Mouse (Mus musculus) ovary, postnatal 36 days (tissue): ENCODE results near the gene Olfml2a.
"Not testable (repeated sequence)": the region's sequence is repeated elsewhere in the genome, so short reads cannot be mapped to it uniquely, and the experiment has no call there.

Experiments
- DNase-seq: peaks from one replicate; pipeline ENCODE4 v3.0.0; 2022; ENCODE audit warnings: low spot score, mixed read lengths

Olfml2a gene

DNA sequence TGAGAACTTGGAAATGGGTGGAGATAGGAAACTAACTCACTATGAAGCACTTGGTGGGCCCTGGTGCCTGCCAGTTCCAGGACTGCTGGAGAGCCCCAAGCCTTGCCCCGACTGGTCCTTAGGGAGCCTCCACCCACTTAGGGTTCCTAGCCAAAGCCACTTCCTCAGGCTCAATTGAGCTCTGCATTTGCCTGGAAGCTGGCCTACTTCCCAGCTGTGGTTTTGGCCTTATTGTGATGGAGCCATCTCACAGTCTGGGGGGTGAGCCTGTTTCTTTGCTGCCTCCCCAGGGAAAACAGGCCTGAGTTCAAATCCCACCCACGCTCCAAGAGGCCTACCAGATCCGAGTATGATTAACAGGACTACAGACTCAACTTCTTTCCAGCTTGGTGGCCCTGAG lies 54.8 kb downstream of the Olfml2a start:
- DNase-seq, result no peak

DNA sequence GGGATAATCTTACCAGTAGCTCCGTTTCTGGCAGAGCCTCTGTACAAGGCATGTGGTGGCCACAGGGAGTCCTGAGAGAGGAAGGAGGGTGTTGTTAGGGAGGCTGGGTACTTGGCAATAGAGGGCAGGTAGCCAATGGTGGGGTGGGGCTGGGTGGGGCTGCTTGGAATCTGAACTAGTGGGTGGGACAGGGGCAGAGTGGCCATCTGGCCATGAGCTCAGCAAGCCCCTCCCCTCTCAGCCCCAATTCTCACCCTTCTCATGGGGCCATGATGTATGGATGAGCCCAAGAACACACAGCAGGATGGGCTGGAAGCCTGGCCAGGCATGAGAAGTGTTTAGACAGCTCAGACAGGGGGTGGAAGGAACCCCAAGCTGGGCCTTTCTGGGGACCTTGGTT lies 55.6 kb downstream of the Olfml2a start:
- DNase-seq, result no peak

DNA sequence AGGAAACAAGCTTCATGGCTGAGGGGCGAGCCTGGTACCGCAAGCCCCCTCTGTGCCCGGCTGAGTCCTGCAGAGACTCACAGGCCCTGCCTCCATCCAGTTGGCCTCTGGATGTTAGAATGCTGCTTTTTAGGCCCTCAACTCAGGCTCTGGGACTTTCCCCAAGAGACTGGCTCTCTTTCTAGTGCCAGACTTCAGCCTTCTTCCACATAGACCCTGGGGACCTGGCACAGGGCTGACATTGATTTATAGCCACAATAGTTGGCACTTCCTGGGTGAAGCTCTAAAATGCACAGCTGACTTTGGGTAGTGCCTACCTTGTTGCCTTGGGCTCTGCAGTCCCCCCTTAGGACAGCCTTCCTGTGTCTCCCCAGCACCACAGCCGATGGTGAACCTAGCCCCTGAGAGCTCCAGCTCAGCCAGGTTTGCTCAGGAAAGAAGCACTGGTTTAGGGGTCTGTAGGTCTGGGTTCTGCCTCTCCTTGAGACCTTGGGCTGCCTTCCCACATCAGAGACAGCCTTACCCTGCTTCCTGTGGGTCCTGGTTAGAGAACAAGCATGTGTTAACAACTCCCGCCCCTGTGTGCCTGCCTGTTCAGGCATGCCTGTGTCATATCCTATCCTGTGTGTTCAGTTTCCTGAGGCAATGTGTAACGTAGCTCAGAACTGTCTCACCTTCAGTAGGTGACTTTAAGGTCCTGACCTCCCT lies 56.2 kb downstream of the Olfml2a start:
- no peak for DNase-seq

DNA sequence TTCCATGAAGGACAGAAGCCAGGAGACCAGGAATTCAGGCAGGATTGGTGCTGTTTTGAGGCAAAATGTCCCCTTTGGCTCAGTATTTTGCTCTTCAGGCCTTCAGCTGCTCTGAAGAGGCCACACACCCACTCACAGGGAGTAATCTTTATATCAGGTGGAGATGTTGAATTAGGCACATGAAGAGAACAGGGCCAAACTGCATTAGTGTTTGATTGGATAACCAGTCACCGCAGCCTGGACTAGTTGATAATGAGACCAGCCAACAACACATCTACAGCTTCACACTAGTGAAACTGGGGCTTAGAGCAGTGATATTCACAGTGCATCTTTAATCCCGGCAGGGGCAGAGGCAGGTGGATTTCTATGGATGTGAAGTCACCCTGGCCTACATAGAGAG lies 57.2 kb downstream of the Olfml2a start:
- no peak for DNase-seq

DNA sequence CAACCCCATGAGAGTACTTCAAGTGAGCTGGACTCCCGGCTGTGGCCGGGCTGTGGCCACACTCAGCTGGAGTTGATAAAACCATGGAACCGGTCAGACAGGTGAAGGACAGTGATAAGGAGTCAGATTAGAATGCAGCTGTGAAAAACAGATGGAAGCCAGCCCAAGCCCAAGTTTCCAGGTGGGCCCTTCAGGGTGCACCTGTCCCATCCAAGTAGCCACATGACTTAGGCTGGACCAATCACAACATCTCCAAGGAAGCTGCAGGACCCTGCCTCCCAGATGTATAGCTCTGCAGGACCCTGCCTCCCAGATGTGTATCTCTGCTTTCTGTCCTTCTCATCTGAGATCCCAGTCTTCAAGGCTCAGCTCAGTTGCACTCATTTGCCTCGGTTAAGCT lies 60.2 kb downstream of the Olfml2a start:
- DNase-seq, result no peak

- DNase-seq, result peak; percentile 45
Measured at GRCm38 (mm10) chr2:38992452-38992851, 60.7 kb downstream of the Olfml2a start.

DNA sequence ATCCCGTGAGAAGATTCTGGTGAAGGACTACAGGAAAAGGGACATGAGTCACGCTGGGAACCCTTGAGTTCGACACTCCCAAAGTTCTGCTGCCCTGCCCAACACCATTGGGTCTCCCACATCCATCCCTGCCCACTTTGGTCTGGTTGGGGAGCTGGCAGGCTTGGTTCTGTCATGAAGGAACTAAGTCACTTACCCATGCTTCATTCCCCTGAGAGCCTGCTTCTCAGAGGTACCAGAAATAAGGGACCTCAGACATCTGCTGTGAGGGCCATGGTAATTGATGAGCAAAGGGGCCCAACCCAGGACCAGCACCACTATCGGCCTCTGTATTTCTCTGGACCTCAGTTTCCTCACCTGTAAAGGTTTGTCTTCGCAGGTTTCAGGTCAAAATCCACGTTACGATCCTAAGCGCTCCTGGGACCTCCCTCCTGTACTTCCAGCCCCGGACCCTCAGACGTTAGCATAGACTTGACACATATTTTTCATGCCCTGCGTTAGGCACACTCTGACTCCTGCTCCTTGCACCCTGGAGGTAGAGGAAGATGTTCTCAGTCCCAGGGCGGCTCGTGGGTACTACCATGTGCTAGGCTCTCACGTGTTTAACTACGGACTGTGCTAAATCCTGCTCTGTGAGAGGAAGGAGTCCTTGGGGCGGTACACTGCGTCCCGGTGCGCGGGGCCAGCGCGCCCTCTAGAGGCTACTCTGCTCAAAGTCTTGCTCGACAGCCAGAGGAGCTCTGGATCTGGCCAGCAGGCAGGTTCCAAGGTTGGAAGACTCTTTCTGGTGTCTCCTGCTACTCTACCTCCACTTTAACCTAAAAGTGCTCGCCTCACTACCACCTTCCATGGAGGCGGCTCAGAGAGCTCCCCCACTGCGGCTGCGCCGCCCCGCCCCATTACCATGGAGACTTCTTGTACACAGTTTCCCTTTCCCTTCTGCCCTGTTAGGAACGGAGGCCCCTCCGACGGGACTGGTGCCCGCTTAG lies 65.9 kb downstream of the Olfml2a start, which contains the start of gene Wdr38:
Gene Wdr38 (plus strand): TSS at position 91 of the 989 bp plus-strand sequence.
- peak; percentile 89 for DNase-seq

DNA sequence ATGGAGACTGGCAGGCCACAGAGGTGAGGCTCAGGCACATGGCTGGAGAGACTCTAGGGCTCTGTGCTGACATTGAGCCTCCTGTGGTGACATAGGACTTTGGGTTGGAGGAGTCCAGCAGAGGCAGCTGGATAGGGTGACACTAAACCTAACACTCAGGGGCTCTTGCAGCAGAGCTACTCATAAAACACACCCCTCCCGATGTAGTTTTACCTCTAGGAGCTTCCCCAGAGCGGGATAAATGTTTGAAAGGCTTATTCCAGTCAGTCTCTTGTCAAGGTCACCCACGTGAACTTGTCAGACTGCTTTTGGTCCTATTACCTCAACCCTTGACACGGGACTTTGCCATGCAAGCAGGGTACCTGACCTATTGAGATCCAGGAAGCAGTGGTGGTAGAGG lies 67.6 kb downstream of the Olfml2a start:
- DNase-seq, result no peak

DNA sequence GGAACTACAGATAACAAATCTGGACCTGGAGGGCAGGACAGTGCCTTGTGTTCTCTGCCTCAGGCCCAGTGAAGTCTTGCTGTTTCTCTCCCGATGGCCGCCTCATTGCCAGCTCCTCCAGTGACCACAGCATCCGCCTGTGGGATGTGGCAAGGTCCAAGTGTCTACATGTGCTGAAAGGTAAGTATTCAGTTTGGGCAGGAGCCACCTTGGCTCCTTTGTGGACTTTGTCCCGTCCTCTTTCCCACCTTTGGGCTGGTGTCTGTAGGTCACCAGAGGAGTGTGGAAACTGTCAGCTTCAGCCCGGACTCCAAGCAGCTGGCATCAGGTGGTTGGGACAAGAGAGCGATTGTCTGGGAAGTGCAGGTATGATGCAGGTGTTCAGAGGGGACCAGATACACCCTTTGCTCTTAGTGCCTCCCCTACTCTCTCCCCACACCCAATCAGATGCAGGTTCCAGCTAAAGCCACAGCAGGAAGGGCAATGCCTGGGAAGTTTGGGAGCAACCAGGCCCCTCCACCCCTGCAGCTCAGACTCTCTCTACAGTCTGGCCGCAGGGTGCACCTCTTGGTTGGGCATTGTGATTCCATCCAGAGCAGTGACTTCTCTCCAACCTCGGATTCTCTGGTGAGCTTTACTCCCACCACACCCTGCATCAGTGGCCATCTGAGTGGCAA lies 68.3 kb downstream of the Olfml2a start:
- DNase-seq, result no peak

- DNase-seq, result no peak
Measured at GRCm38 (mm10) chr2:39000587-39000919, 68.8 kb downstream of the Olfml2a start.

- DNase-seq, result no peak
Measured at GRCm38 (mm10) chr2:39001866-39002265, 70.1 kb downstream of the Olfml2a start.

GRCm38 (mm10) chr2:39003106-39003505 lies 71.3 kb downstream of the Olfml2a start:
- DNase-seq, result no peak

DNA sequence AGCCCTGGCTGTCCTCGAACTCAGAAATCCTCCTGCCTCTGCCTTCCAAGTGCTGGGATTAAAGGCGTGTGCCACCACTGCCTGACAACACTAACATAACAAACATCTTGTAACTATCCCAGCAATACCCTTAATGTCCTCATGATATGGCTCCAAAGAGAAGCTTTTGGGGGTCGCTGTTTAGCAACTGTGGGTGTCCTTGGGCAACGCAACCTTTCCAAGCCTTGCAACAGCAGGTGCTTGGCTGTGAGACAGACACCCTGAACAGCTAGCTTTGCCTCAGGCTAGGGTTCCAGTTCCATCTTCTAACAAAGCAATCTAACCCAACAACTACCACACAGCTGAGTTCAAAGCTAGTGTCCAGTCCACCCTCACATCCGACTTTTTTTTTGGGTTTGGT lies 71.7 kb downstream of the Olfml2a start:
- DNase-seq, result no peak

- DNase-seq, result peak; percentile 37
Measured at GRCm38 (mm10) chr2:39004372-39004771, 72.6 kb downstream of the Olfml2a start.

GRCm38 (mm10) chr2:39004880-39005435 lies 73.2 kb downstream of the Olfml2a start, which contains the start of gene Arpc5l:
Gene Arpc5l (plus strand): TSS chr2:39005348.
- peak; percentile 91 for DNase-seq

DNA sequence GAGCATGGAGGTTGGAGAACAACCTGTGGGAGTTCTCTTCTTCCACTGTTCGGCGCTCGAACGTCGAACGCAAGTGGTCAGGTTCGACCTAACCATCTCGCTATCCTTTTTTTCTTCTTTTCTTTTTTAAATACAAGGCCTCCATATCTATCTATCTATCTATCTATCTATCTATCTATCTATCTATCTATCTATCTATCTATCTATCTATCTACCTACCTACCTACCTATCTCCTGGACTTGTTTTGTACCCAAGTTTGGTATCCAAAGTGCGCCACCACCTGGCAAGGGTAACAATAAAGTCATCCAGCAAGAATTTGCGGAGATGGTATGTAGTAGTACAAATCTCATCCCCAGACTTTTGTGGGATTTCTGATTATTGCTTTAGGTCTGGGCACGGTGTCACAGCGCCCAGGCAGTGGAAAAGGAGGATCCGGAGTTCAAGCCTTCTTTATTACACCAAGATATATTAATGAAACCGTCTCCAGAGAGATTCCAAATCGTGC lies 73.8 kb downstream of the Olfml2a start, which contains the start of gene Rpl35:
Gene Rpl35 (minus strand): TSS at position 51 of the 506 bp plus-strand sequence.
- DNase-seq, result no peak

DNA sequence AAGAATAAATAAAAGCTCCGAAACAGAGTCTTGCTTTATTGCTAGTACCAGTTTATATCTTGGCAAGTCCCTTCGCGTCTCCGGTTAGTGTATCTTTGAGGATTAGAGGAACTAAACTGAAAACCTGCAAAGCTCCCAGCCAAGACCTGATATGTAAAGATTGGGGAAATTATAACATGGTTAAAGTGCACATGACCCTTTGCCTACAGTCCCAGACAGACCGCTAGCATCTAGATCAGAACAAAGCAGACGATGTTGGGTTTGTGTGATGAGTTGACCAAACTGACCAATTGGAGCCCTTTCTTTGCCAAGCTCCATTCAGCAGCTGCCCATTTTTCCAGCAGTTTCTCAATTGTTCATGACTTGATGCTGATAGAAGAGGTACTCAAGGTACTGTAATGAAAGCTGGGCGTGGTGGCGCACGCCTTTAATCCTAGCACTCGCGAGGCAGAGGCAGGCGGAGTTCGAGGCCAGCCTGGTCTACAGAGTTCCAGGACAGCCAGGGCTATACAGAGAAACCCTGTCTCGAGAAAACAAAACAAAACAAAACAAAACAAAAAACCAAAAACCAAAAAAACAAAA lies 74.5 kb downstream of the Olfml2a start:
- DNase-seq, result no peak

DNA sequence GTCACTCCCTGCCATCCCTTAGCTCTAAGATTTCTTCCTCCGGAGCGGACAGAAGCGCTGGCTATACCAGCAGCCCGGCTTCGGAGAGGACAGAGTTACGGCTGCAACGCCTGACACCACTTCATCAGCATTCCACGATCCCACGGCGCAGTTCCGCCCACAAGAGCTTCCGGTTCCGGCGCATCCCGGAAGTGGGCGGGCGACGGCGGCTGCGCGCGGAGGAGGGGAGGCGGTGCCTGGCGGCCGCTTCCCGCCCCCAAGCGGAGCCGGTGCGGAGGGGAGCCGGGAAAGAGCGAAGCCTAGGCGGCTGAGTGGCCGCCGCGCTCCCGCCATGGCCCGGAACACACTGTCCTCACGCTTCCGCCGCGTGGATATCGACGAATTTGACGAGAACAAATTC lies 76.1 kb downstream of the Olfml2a start:
- peak; percentile 94 for DNase-seq

DNA sequence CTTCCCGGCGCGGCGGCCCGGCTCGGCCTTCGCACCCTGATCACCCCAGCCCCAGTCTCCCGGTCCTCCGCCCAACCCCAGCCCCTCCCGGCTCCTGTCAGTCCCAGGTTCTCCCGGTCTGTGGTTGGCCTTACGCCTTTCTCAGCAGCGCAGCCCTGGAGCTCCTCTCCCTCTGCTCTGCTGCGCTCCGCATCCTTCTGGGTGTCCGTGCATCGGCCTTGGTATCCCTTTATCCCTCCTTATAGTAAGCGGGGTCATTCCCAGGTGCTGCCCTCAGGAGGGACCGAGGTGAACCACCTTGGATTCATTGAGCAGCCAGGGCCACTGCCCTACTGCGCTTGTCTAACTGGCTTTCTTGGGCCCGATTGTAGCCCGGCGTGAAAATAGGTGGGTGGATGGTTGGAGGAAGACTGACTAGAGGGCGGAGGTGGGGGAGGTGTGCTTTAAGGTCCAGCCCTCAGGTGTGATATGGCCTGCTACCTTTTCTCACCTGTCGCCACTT lies 76.6 kb downstream of the Olfml2a start:
- DNase-seq, result no peak

DNA sequence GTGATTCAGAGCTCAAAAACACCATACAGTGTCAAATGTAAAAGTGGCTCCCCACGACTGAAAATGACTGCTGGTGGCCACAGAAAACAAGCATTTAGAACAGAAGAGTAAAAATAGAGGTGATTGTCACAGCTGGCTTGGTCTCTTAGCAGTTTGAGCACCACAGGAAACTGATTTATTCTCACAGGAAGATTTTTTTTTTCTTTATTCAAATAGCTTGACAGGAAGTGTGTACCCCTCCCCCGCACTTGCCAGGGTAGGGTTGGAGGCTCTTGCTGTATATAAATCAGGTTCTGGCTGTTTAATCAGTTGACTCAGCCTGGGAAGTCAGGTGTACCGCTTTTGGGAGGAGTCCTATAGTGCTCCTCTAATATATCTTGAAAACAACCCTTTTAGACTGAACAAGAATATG lies 77.2 kb downstream of the Olfml2a start:
- DNase-seq, result no peak

DNA sequence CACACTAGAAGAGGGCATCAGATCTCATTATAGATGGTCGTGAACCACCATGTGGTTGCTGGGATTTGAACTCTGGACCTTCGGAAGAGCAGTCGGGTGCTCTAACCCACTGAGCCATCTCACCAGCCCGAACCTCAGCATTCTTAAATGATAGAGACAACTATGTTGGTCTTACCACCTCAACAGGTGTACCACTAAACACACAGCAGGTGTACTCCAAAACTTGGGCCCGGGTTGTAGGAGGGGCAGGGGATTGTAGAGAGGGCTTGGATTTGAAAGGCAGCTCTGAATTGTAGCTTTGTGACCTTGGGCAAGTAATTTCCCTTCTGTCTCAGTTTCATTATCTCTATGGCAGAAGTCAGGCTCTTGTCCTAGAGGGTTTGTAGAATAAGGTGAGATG lies 78.4 kb downstream of the Olfml2a start:
- DNase-seq, result not testable (repeated sequence)
